Mouse (Mus musculus): ENCODE measurements around the gene Suv39h2.

- TF ChIP-seq CTCF (IDR thresholded peaks at IDR 0.05; ENCODE audit: low read depth) = no peak
- no peak for TF ChIP-seq EP300 (optimal IDR thresholded peaks at IDR 0.05)
Measured at GRCm38 (mm10) chr2:3445984-3446383, 28.8 kb downstream of the Suv39h2 start.
